Comparison of ENCODE assay signal across 9 mouse cellular contexts in the genomic region with DNA sequence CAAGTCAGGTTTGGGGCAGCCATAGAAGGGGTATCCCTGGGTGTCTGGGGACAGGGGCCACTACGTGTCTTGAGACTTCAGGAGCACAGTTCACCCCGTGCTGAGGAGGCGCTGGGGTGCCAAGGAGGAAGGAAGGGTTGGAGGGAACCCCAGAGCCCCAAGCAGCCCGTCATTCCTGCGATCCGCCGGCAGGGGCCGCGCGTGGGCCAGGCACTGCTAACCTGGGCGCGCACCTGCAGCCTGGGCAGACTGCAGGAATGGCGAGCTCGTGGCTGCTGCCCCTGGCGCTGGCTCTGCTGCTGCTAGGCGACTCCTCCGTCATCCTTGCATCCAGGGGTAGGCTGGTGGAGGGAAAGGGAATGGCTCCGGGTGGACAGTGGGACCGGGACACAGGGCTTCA. TPM values are rescaled to one million over a fixed set of nuclear protein-coding genes. Genes with fewer than 3 reads are reported as not detected.
DNase-seq lines count a peak whose midpoint lies in the region; ATAC-seq and TF ChIP-seq lines count a peak whose summit lies in the region.
"Had no signal": no experiment of that assay in that cellular context is flagged by ENCODE, and none has a peak within 500 bp of the region (broad histone marks: within the 10 kb centered on the region; RNA-seq: fewer than 3 reads in every experiment).

Gene Gm3336, plus strand, starts transcription at position 247 of the 400 bp plus-strand sequence.

- peak; percentile 87 for ATAC-seq in activated CD4-positive, CD25-positive, alpha-beta regulatory T cell, adult 4 months
- peak; percentile 32; the same call in 1 of the 2 replicates for ATAC-seq in embryonic facial prominence, embryonic 14.5 days (ENCODE audit: low read depth)
- peak; percentile 58 for ATAC-seq in intestine, embryonic 16.5 days
- ATAC-seq in liver, embryonic 13.5 days (ENCODE audit: low read depth), result peak; percentile 45; the same call in 1 of the 2 replicates
- peak; percentile 55 for ATAC-seq in stomach, postnatal 0 days (ENCODE audit: low FRiP score, low TSS enrichment)

- H3K27me3 ChIP-seq in heart, embryonic 10.5 days (ENCODE audit: insufficient read depth, poor library complexity, severe bottlenecking), result peaks cover 56% of the 10 kb centered on the region
- H3K27me3 ChIP-seq in embryonic facial prominence, embryonic 14.5 days (replicated peaks; ENCODE audit: control insufficient read depth, insufficient read depth, low read length), result no peaks in the 10 kb centered on the region
- no peaks in the 10 kb centered on the region for H3K27me3 ChIP-seq in intestine, embryonic 16.5 days (replicated peaks; ENCODE audit: control insufficient read depth, insufficient read depth, low read length)
- H3K27me3 ChIP-seq in liver, embryonic 13.5 days, result peaks cover 13% of the 10 kb centered on the region; the same call in 1 of the 2 replicates
- H3K27me3 ChIP-seq in stomach, postnatal 0 days (ENCODE audit: control insufficient read depth, insufficient read depth, low read length), result no peaks in the 10 kb centered on the region

- H3K9ac ChIP-seq in embryonic facial prominence, embryonic 14.5 days (ENCODE audit: low read depth, low read length), result 0 out of 2 replicates have a peak within 1 kb of the TSS, but pooled peaks have one; percentile 25
- no peak within 1 kb of the TSS for H3K9ac ChIP-seq in intestine, embryonic 16.5 days (ENCODE audit: low read depth, low read length)
- no peak within 1 kb of the TSS for H3K9ac ChIP-seq in liver, embryonic 13.5 days
- no peak within 1 kb of the TSS for H3K9ac ChIP-seq in stomach, postnatal 0 days (ENCODE audit: low read length)
- H3K9ac ChIP-seq: limb, embryonic 12.5 days had no signal

- TF ChIP-seq EP300 in stomach, postnatal 0 days (optimal IDR thresholded peaks at IDR 0.05), result no peak

- peak; percentile 95 for DNase-seq in heart, adult 11 months
- no peak for DNase-seq in heart, embryonic 10.5 days (ENCODE audit: low spot score)
- DNase-seq in embryonic facial prominence, embryonic 14.5 days (ENCODE audit: low spot score), result peak; percentile 19
- DNase-seq in liver, embryonic 13.5 days, result peak; percentile 49
- peak; percentile 85 for DNase-seq in naive thymus-derived CD4-positive, alpha-beta T cell, adult 2 months (ENCODE audit: low read depth)
- DNase-seq in stomach, postnatal 0 days (ENCODE audit: low spot score), result peak; percentile 83

- no peak within 1 kb of the TSS for H3K27ac ChIP-seq in heart, embryonic 10.5 days
- no peak within 1 kb of the TSS for H3K27ac ChIP-seq in embryonic facial prominence, embryonic 14.5 days (replicated peaks; ENCODE audit: low read depth, low read length)
- no peak within 1 kb of the TSS for H3K27ac ChIP-seq in intestine, embryonic 16.5 days (ENCODE audit: low read length)
- H3K27ac ChIP-seq in liver, embryonic 13.5 days, result no peak within 1 kb of the TSS
- H3K27ac ChIP-seq in stomach, postnatal 0 days (replicated peaks), result peak within 1 kb of the TSS; percentile 53
- H3K27ac ChIP-seq: limb, embryonic 12.5 days had no signal

- WGBS in heart, embryonic 10.5 days, result 2% methylated on average over 19 of the region's 19 CpGs
- WGBS in embryonic facial prominence, embryonic 14.5 days, result 4% methylated on average over 11 of the region's 19 CpGs
- under 1% methylated on average over 19 of the region's 19 CpGs for WGBS in intestine, embryonic 16.5 days
- WGBS in liver, embryonic 13.5 days (ENCODE audit: insufficient replicate concordance), result 1% methylated on average over 19 of the region's 19 CpGs
- WGBS in stomach, postnatal 0 days, result 4% methylated on average over 19 of the region's 19 CpGs

- TF ChIP-seq CTCF in stomach, postnatal 0 days (IDR thresholded peaks at IDR 0.05; ENCODE audit: low read depth), result peak; percentile 91

- no peak within 1 kb of the TSS for H3K4me2 ChIP-seq in embryonic facial prominence, embryonic 14.5 days (ENCODE audit: low read depth, low read length)
- H3K4me2 ChIP-seq in intestine, embryonic 16.5 days (ENCODE audit: low read depth, low read length), result 0 out of 2 replicates have a peak within 1 kb of the TSS, but pooled peaks have one; percentile 27
- 0 out of 2 replicates have a peak within 1 kb of the TSS, but pooled peaks have one; percentile 24 for H3K4me2 ChIP-seq in liver, embryonic 13.5 days
- H3K4me2 ChIP-seq in stomach, postnatal 0 days (replicated peaks; ENCODE audit: low read depth), result no peak within 1 kb of the TSS
- H3K4me2 ChIP-seq: limb, embryonic 12.5 days had no signal

- no peak within 1 kb of the TSS for H3K4me3 ChIP-seq in heart, embryonic 10.5 days
- H3K4me3 ChIP-seq in embryonic facial prominence, embryonic 14.5 days (ENCODE audit: low read depth, low read length), result no peak within 1 kb of the TSS
- peak within 1 kb of the TSS; percentile 14; the same call in 1 of the 2 replicates for H3K4me3 ChIP-seq in intestine, embryonic 16.5 days (ENCODE audit: low read length)
- no peak within 1 kb of the TSS for H3K4me3 ChIP-seq in liver, embryonic 13.5 days (replicated peaks)
- no peak within 1 kb of the TSS for H3K4me3 ChIP-seq in stomach, postnatal 0 days (ENCODE audit: low read depth, low read length)
- H3K4me3 ChIP-seq: limb, embryonic 12.5 days had no signal

- peaks cover 7% of the 10 kb centered on the region; the same call in 1 of the 2 replicates for H3K4me1 ChIP-seq in heart, embryonic 10.5 days
- no peaks in the 10 kb centered on the region for H3K4me1 ChIP-seq in embryonic facial prominence, embryonic 14.5 days (ENCODE audit: control insufficient read depth, insufficient read depth, low read length)
- H3K4me1 ChIP-seq in intestine, embryonic 16.5 days (ENCODE audit: control insufficient read depth, insufficient read depth, low read length), result peaks cover 2% of the 10 kb centered on the region; the same call in 1 of the 2 replicates
- H3K4me1 ChIP-seq in liver, embryonic 13.5 days (replicated peaks), result peaks cover 7% of the 10 kb centered on the region; the same call in 1 of the 2 replicates
- no peaks in the 10 kb centered on the region for H3K4me1 ChIP-seq in stomach, postnatal 0 days (replicated peaks; ENCODE audit: control insufficient read depth, insufficient read depth)
- H3K4me1 ChIP-seq: limb, embryonic 12.5 days had no signal

- H3K9me3 ChIP-seq in heart, embryonic 10.5 days, result no peaks in the 10 kb centered on the region
- no peaks in the 10 kb centered on the region for H3K9me3 ChIP-seq in embryonic facial prominence, embryonic 14.5 days (ENCODE audit: control insufficient read depth, low read length)
- H3K9me3 ChIP-seq in intestine, embryonic 16.5 days (ENCODE audit: control insufficient read depth, low read length), result no peaks in the 10 kb centered on the region
- H3K9me3 ChIP-seq in liver, embryonic 13.5 days (replicated peaks), result no peaks in the 10 kb centered on the region
- H3K9me3 ChIP-seq in stomach, postnatal 0 days (ENCODE audit: control insufficient read depth, low read length), result no peaks in the 10 kb centered on the region
- H3K9me3 ChIP-seq: limb, embryonic 12.5 days had no signal

- no peaks in the 10 kb centered on the region for H3K36me3 ChIP-seq in heart, embryonic 10.5 days
- no peaks in the 10 kb centered on the region for H3K36me3 ChIP-seq in embryonic facial prominence, embryonic 14.5 days (ENCODE audit: control insufficient read depth, insufficient read depth, low read length)
- no peaks in the 10 kb centered on the region for H3K36me3 ChIP-seq in intestine, embryonic 16.5 days (ENCODE audit: control insufficient read depth, insufficient read depth, low read length)
- no peaks in the 10 kb centered on the region for H3K36me3 ChIP-seq in liver, embryonic 13.5 days
- no peaks in the 10 kb centered on the region for H3K36me3 ChIP-seq in stomach, postnatal 0 days (ENCODE audit: control insufficient read depth, insufficient read depth, low read length)
- H3K36me3 ChIP-seq: limb, embryonic 12.5 days had no signal

RNA-seq across cellular contexts. Expression of gene Gm3336, which starts in this region (rescaled TPM):
- polyA plus RNA-seq in heart, embryonic 10.5 days (2016; fragmentation: Nextera tagmentation; extraction: Ambion mirVana), result not detected in 2 replicates
- not detected for polyA plus RNA-seq in activated CD4-positive, CD25-positive, alpha-beta regulatory T cell, adult 4 months (2017; shearing (Covaris generic))
- not detected in 2 replicates for polyA plus RNA-seq in embryonic facial prominence, embryonic 14.5 days (2014; fragmentation: Nextera tagmentation; extraction: Ambion mirVana)
- 3.3 and 4.1 TPM in 2 replicates for polyA plus RNA-seq in intestine, embryonic 16.5 days (2015; fragmentation: Nextera tagmentation; extraction: Ambion mirVana)
- polyA plus RNA-seq in liver, embryonic 13.5 days (2015; fragmentation: Nextera tagmentation; extraction: Ambion mirVana), result 0.14 TPM in 1 of 2 replicates, not detected in the other
- polyA plus RNA-seq in stomach, postnatal 0 days (2015; fragmentation: Nextera tagmentation; extraction: Ambion mirVana), result 29.7 and 32.2 TPM in 2 replicates
- polyA plus RNA-seq: limb, embryonic 12.5 days had no signal

Comparison
In these comparisons a context has a peak if more than half of its experiments do, and no peak if none do; other contexts are left out.
1. Peak in ATAC-seq in activated CD4-positive, CD25-positive, alpha-beta regulatory T cell, adult 4 months; RNA of the gene not detected or under 1 TPM.
2. Peak in DNase-seq, ATAC-seq and H3K9ac ChIP-seq in embryonic facial prominence, embryonic 14.5 days; RNA of the gene not detected or under 1 TPM.
3. Peak in DNase-seq, ATAC-seq and H3K4me2 ChIP-seq in liver, embryonic 13.5 days; RNA of the gene not detected or under 1 TPM.
4. ATAC-seq: peak in every context shown above with its lines; median percentile 87 in activated CD4-positive, CD25-positive, alpha-beta regulatory T cell, adult 4 months; 58 in intestine, embryonic 16.5 days; 55 in stomach, postnatal 0 days; 45 in liver, embryonic 13.5 days; 32 in embryonic facial prominence, embryonic 14.5 days.